Mouse (Mus musculus) small intestine, adult 2 months (tissue): ENCODE measurements around the gene Onecut3.

Experiments used
- CTCF ChIP-seq: fragments of 200-500 bp; IDR thresholded peaks from 2 replicates; pipeline ENCODE4 v1.5.1; 2012; ENCODE audit warnings: low read depth, mild to moderate bottlenecking, control low read depth, inconsistent platforms, low read length, moderate library complexity, mixed read lengths; ENCODE audit not compliant: insufficient replicate concordance, insufficient read length; ENCODE audit errors: extremely low read depth
- POLR2A ChIP-seq: fragments of 200-500 bp; IDR thresholded peaks from 2 replicates; pipeline ENCODE4 v1.6.1; 2012; ENCODE audit warnings: low read depth, mild to moderate bottlenecking, control low read depth, inconsistent platforms, low read length, moderate library complexity

DNA sequence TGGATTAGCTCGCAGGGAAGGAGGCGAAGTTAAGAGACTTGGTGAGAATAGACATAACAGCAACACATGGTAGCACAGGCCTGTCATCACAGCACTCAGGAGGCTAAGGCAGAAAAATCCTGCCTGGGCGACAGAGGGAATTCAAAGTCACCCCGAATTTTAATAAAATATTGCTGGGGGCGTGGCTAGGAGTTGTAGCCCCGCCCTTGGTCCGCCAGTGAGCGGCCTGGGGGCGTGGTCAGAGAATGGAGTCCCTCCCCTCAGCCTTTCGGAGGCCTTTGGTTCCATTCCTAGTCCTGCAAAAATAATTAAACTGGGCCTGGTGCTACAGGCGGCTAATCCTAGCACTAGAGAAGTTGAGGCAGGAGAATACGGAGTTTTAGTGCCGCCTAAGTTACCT is 41.1 kb downstream of the Onecut3 start:
- TF ChIP-seq CTCF: no peak
- TF ChIP-seq POLR2A: no peak
